Mouse (Mus musculus) CH12.LX (cell line): ENCODE measurements around the gene Scgb3a1. TPM values are rescaled to one million over a fixed set of nuclear protein-coding genes. Genes with fewer than 3 reads are reported as not detected.

Source experiments
- DNase-seq: peaks from one replicate; pipeline ENCODE4 v3.0.0-alpha.2; 2013; ENCODE audit errors: extremely low read depth
- H3K27ac ChIP-seq: 2 replicates; pipeline ENCODE4 v1.5.1; 2012; ENCODE audit warnings: low read depth, mild to moderate bottlenecking, control low read depth, moderate library complexity; ENCODE audit not compliant: insufficient read depth
- H3K27me3 ChIP-seq: replicated peaks from 2 replicates; pipeline ENCODE3; 2012; ENCODE audit warnings: inconsistent platforms
- H3K36me3 ChIP-seq, 2 experiments: replicated peaks in 1 of 2; 2 replicates each; pipeline versions ENCODE3 to v1.6.1; 2012; ENCODE audit warnings: inconsistent platforms in 1 of 2, low read length in 1 of 2, mild to moderate bottlenecking in 1 of 2, mixed read lengths in 1 of 2, moderate library complexity in 1 of 2; ENCODE audit not compliant: control insufficient read depth in 1 of 2, insufficient read depth in 1 of 2
- H3K4me1 ChIP-seq, 2 experiments: 2 replicates each; pipeline ENCODE4 v1.6.1; 2012; ENCODE audit warnings: inconsistent platforms in 1 of 2, moderate library complexity in 1 of 2; ENCODE audit not compliant: insufficient read depth in 2 of 2, control insufficient read depth in 1 of 2
- H3K4me2 ChIP-seq: 2 replicates; pipeline ENCODE4 v1.6.1; 2012; ENCODE audit warnings: low read depth, mild to moderate bottlenecking, control low read depth; ENCODE audit not compliant: poor library complexity, insufficient read depth, severe bottlenecking
- H3K4me3 ChIP-seq, 3 experiments: fragments of 150-350 bp in 1 of 3; sonication (generic) in 1 of 3; replicated peaks in 1 of 3; 2 replicates each; pipeline versions ENCODE3 to v1.5.1; 2011 to 2012; ENCODE audit warnings: low read depth in 2 of 3, low read length in 2 of 3, mild to moderate bottlenecking in 2 of 3, moderate library complexity in 2 of 3, control low read depth in 1 of 3, improper control_type of control experiment in 1 of 3, inconsistent platforms in 1 of 3, mixed read lengths in 1 of 3; ENCODE audit not compliant: poor library complexity in 1 of 3
- H3K79me2 ChIP-seq: replicated peaks from 2 replicates; pipeline ENCODE4 v1.6.1; 2012; ENCODE audit warnings: mild to moderate bottlenecking, moderate library complexity; ENCODE audit not compliant: control insufficient read depth, poor library complexity, insufficient read depth, severe bottlenecking; ENCODE audit errors: extremely low read depth
- H3K9ac ChIP-seq: 2 replicates; pipeline ENCODE4 v1.6.1; 2012; ENCODE audit warnings: low read depth, mild to moderate bottlenecking, control low read depth, moderate library complexity; ENCODE audit not compliant: insufficient read depth
- H3K9me3 ChIP-seq: replicated peaks from 2 replicates; pipeline ENCODE3; 2012; ENCODE audit warnings: low read length, inconsistent platforms, mixed read lengths
- CHD2 ChIP-seq: IDR thresholded peaks from 2 replicates; pipeline ENCODE4 v1.6.1; 2011; ENCODE audit warnings: low read length, improper control_type of control experiment
- CTCF ChIP-seq, 2 experiments: IDR thresholded peaks in 1 of 2; conservative IDR thresholded peaks in 1 of 2; 2 replicates each; pipeline ENCODE4 v1.5.1; 2011 to 2012; ENCODE audit warnings: low read depth in 2 of 2, low read length in 2 of 2, improper control_type of control experiment in 1 of 2, inconsistent platforms in 1 of 2, mild to moderate bottlenecking in 1 of 2, moderate library complexity in 1 of 2
- E2F4 ChIP-seq: IDR thresholded peaks from 2 replicates; pipeline ENCODE4 v1.6.1; 2011; ENCODE audit warnings: low read depth, low read length, improper control_type of control experiment; ENCODE audit not compliant: insufficient replicate concordance
- ELF1 ChIP-seq: IDR thresholded peaks from 2 replicates; pipeline ENCODE4 v1.6.1; 2014; ENCODE audit warnings: low read depth, mild to moderate bottlenecking, inconsistent platforms, low read length, improper control_type of control experiment
- ETS1 ChIP-seq: conservative IDR thresholded peaks from 2 replicates; pipeline ENCODE4 v1.6.1; 2012; ENCODE audit warnings: low read depth, mild to moderate bottlenecking, inconsistent platforms, low read length, improper control_type of control experiment, moderate library complexity
- JUN ChIP-seq: IDR thresholded peaks from 2 replicates; pipeline ENCODE4 v1.6.1; 2011; ENCODE audit warnings: low read depth, mild to moderate bottlenecking, low read length, improper control_type of control experiment, moderate library complexity; ENCODE audit not compliant: insufficient read depth
- JUND ChIP-seq: conservative IDR thresholded peaks from 2 replicates; pipeline ENCODE4 v1.6.1; 2011; ENCODE audit warnings: low read depth, low read length, improper control_type of control experiment
- KAT2A ChIP-seq: IDR thresholded peaks from 2 replicates; pipeline ENCODE4 v1.6.1; 2012; ENCODE audit warnings: low read length, improper control_type of control experiment, inconsistent platforms; ENCODE audit not compliant: insufficient replicate concordance
- MAFK ChIP-seq: IDR thresholded peaks from 2 replicates; pipeline ENCODE4 v1.6.1; 2011; ENCODE audit warnings: low read length, improper control_type of control experiment; ENCODE audit not compliant: insufficient replicate concordance
- MAX ChIP-seq: IDR thresholded peaks from 2 replicates; pipeline ENCODE4 v1.6.1; 2011; ENCODE audit warnings: low read length, improper control_type of control experiment
- MAZ ChIP-seq: IDR thresholded peaks from 2 replicates; pipeline ENCODE4 v1.6.1; 2012; ENCODE audit warnings: low read depth, mild to moderate bottlenecking, inconsistent platforms, low read length, improper control_type of control experiment, moderate library complexity
- MXI1 ChIP-seq: IDR thresholded peaks from 2 replicates; pipeline ENCODE4 v1.6.1; 2011; ENCODE audit warnings: mild to moderate bottlenecking, low read depth, low read length, improper control_type of control experiment
- MYC ChIP-seq: IDR thresholded peaks from 2 replicates; pipeline ENCODE4 v1.6.1; 2011; ENCODE audit warnings: low read depth, mild to moderate bottlenecking, improper control_type of control experiment, low read length
- NRF1 ChIP-seq: IDR thresholded peaks from 2 replicates; pipeline ENCODE4 v1.6.1; 2014; ENCODE audit warnings: low read depth, mild to moderate bottlenecking, inconsistent platforms, low read length, improper control_type of control experiment, moderate library complexity
- POLR2A ChIP-seq: IDR thresholded peaks from 2 replicates; pipeline ENCODE4 v1.6.1; 2011; ENCODE audit warnings: low read depth, mild to moderate bottlenecking, improper control_type of control experiment, low read length
- RAD21 ChIP-seq: IDR thresholded peaks from 2 replicates; pipeline ENCODE4 v1.6.1; 2011; ENCODE audit warnings: low read depth, mild to moderate bottlenecking, low read length, improper control_type of control experiment, moderate library complexity
- RCOR1 ChIP-seq: conservative IDR thresholded peaks from 2 replicates; pipeline ENCODE4 v1.6.1; 2012; ENCODE audit warnings: low read depth, mild to moderate bottlenecking, inconsistent platforms, low read length, improper control_type of control experiment
- SIN3A ChIP-seq: IDR thresholded peaks from 2 replicates; pipeline ENCODE4 v1.6.1; 2012; ENCODE audit warnings: low read length, improper control_type of control experiment, inconsistent platforms
- ZKSCAN1 ChIP-seq: IDR thresholded peaks from 2 replicates; pipeline ENCODE4 v1.6.1; 2012; ENCODE audit warnings: low read depth, inconsistent platforms, low read length, improper control_type of control experiment, borderline replicate concordance
- ZMIZ1 ChIP-seq: IDR thresholded peaks from 2 replicates; pipeline ENCODE4 v1.6.1; 2012; ENCODE audit warnings: low read depth, mild to moderate bottlenecking, inconsistent platforms, low read length, improper control_type of control experiment
- ZNF384 ChIP-seq: IDR thresholded peaks from 2 replicates; pipeline ENCODE4 v1.6.1; 2012; ENCODE audit warnings: low read depth, low read length, improper control_type of control experiment, inconsistent platforms
- dilution Hi-C: fragments of 300-500 bp; cut with MboI; formaldehyde crosslinking; loops from 2 replicates; pipeline ENCODE4 v1.14.3; 2020; ENCODE audit warnings: low sequenced_read_pairs; ENCODE audit not compliant: extremely low pct_unique_long_range_greater_than_20kb, extremely low pct_ligation_motif_present
- in situ Hi-C: fragments of 300-500 bp; cut with MboI; formaldehyde crosslinking; loops from 3 replicates; pipeline ENCODE4 v1.14.3; 2019; ENCODE audit warnings: low sequenced_read_pairs, low pct_ligation_motif_present, low pct_unique_long_range_greater_than_20kb, mixed read lengths
- polyA plus RNA-seq: library from polyadenylated mRNA; unstranded; fragments of >175 nt; gene quantifications from 2 replicates; pipeline ENCODE4 v1.2.1, GENCODE M21; 2012; ENCODE audit warnings: low read depth; ENCODE audit not compliant: insufficient read length
- total RNA-seq, 2 experiments: library from RNA; depleted of rRNA; stranded (reverse); fragments of 300-350 nt in 1 of 2; fragments of >200 nt in 1 of 2; gene quantifications; 2 replicates each; pipeline ENCODE4 v1.2.3; 2012 to 2014

Gene Scgb3a1
- total and polyA plus RNA-seq, 3 experiments, result not detected

- peaks cover 7% of the 10 kb centered on the region for H3K9me3 ChIP-seq
- no peak for TF ChIP-seq E2F4
- no peak for TF ChIP-seq POLR2A
- TF ChIP-seq CTCF (conservative IDR thresholded peaks at IDR 0.05 in 1 of 2, IDR thresholded peaks at IDR 0.05 in 1 of 2; ENCODE audit: low read depth in 2 of 2, low read length in 2 of 2), result no peak
- TF ChIP-seq RCOR1, result no peak
- no peak for TF ChIP-seq MAFK
- TF ChIP-seq JUN, result no peak
- no peak for TF ChIP-seq ZMIZ1
- no peak for TF ChIP-seq RAD21
- TF ChIP-seq SIN3A, result no peak
- TF ChIP-seq JUND, result no peak
- TF ChIP-seq NRF1, result no peak
- no peak for TF ChIP-seq MAX
- TF ChIP-seq KAT2A, result no peak
- TF ChIP-seq MYC, result no peak
- no peak for TF ChIP-seq CHD2
- no peak for TF ChIP-seq MAZ
- H3K4me3 ChIP-seq, result no peak overlapping the region
- H3K4me1 ChIP-seq, result peaks cover 4 to 14% of the 10 kb centered on the region in 2 experiments; a peak in 3 of 4 replicates
- no peak for DNase-seq
- H3K27me3 ChIP-seq, result no peaks in the 10 kb centered on the region
- H3K79me2 ChIP-seq, result no peaks in the 10 kb centered on the region
- no peak overlapping the region for H3K27ac ChIP-seq
- no peak overlapping the region for H3K9ac ChIP-seq
- dilution Hi-C loops, result no loop called here
- no peak overlapping the region for H3K4me2 ChIP-seq
- in situ Hi-C loops, result loop anchor here (10.0 kb wide), 1 partner anchor 209 kb away; no protein-coding TSS in a partner anchor
- no peaks in the 10 kb centered on the region for H3K36me3 ChIP-seq
Observed at GRCm38 (mm10) chr11:49655501-49655900, 7.9 kb upstream of the Scgb3a1 start.

DNA sequence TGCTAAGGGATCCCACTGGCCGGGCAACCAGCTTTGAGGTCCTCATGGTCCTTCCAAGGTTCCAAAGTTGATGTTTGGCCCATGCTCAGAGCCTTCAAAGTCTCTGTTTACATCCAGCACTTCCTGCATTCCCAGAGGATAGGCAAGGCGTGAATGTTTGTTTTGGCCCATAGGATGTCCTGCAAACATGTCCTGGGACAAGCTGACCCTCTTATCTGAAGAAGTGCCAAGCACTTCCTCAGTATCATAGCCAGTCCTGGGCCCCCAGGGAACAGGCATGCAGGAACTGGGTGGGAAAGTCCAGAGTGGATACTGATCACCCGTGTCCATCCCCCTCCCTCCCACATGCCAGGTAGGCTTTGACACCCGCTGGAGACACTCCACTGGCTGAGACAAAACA, 5.3 kb upstream of the Scgb3a1 start:
- Histone ChIP-seq H3K4me1 (peaks cover 2 to 12% of the 10 kb centered on the region in 2 experiments; a peak in 3 of 4 replicates), H3K4me3 (no peak overlapping the region), H3K79me2 (no peaks in the 10 kb centered on the region), H3K27me3 (peaks cover 3% of the 10 kb centered on the region), H3K9me3 (peaks cover 7% of the 10 kb centered on the region), H3K4me2 (no peak overlapping the region), H3K27ac (no peak overlapping the region), H3K9ac (no peak overlapping the region), H3K36me3 (no peaks in the 10 kb centered on the region)
- no peak for DNase-seq
- TF ChIP-seq ZKSCAN1, result no peak
- TF ChIP-seq ETS1, result no peak
- no peak for TF ChIP-seq RCOR1
- no peak for TF ChIP-seq MXI1
- TF ChIP-seq ZNF384, result no peak
- TF ChIP-seq JUND, result no peak
- TF ChIP-seq CTCF (conservative IDR thresholded peaks at IDR 0.05 in 1 of 2, IDR thresholded peaks at IDR 0.05 in 1 of 2; ENCODE audit: low read depth in 2 of 2, low read length in 2 of 2), result no peak
- no peak for TF ChIP-seq ELF1
- in situ Hi-C loops (loop anchor here (10.0 kb wide), 1 partner anchor 207 kb away; no protein-coding TSS in a partner anchor), dilution Hi-C loops (no loop called here)
